Mouse (Mus musculus) heart, embryonic 13.5 days (tissue): Measurements from ENCODE around the gene Crebbp. TPM values are rescaled to one million over a fixed set of nuclear protein-coding genes. Genes with fewer than 3 reads are reported as not detected.

Experiments
- ATAC-seq: fragments of 200-750 bp; cut with Nextera tagmentation; 2 replicates; pipeline ENCODE4 v1.8.0; 2017; ENCODE audit warnings: moderate TSS enrichment; ENCODE audit not compliant: insufficient number of reproducible peaks, low FRiP score, low TSS enrichment; ENCODE audit errors: extremely low read depth
- H3K27ac ChIP-seq: fragments of 300-500 bp; sonication (generic); replicated peaks from 2 replicates; pipeline ENCODE4 v1.5.1; 2015; ENCODE audit warnings: moderate library complexity, mild to moderate bottlenecking, inconsistent platforms
- H3K27me3 ChIP-seq: fragments of 300-500 bp; sonication (generic); replicated peaks from 2 replicates; pipeline ENCODE4 v1.6.1; 2015; ENCODE audit warnings: mild to moderate bottlenecking, inconsistent platforms
- H3K36me3 ChIP-seq: fragments of 300-500 bp; sonication (generic); 2 replicates; pipeline ENCODE4 v1.6.1; 2015; ENCODE audit warnings: mild to moderate bottlenecking, inconsistent platforms
- H3K4me1 ChIP-seq: fragments of 300-500 bp; sonication (generic); 2 replicates; pipeline ENCODE4 v1.6.1; 2015; ENCODE audit warnings: inconsistent platforms
- H3K4me2 ChIP-seq: fragments of 300-500 bp; sonication (generic); 2 replicates; pipeline ENCODE4 v1.6.1; 2015; ENCODE audit warnings: inconsistent platforms, mild to moderate bottlenecking, moderate library complexity
- H3K4me3 ChIP-seq: fragments of 300-500 bp; sonication (generic); 2 replicates; pipeline ENCODE4 v1.5.1; 2015; ENCODE audit warnings: moderate library complexity, mild to moderate bottlenecking, inconsistent platforms
- H3K9ac ChIP-seq: fragments of 300-500 bp; sonication (generic); 2 replicates; pipeline ENCODE4 v1.6.1; 2015; ENCODE audit warnings: inconsistent platforms, mild to moderate bottlenecking, moderate library complexity
- H3K9me3 ChIP-seq: fragments of 300-500 bp; sonication (generic); 2 replicates; pipeline ENCODE4 v1.6.1; 2016; ENCODE audit warnings: inconsistent platforms
- WGBS: fragments of 180-500 bp; shearing (Covaris S2); methylation state at CpG from one replicate; pipeline ENCODE4 v1.1.7; 2015; ENCODE audit warnings: mixed read lengths; 5-methylcytosine and 5-hydroxymethylcytosine counted together
- polyA plus RNA-seq: library from polyadenylated mRNA; unstranded; fragments of >200 nt; fragmentation: Nextera tagmentation; extraction: Ambion mirVana; gene quantifications from 2 replicates; pipeline ENCODE4 v1.2.1, GENCODE M21; 2015

Crebbp gene
- polyA plus RNA-seq, 1 experiment from 2014 or later, result 20.9 TPM

GRCm38 (mm10) chr16:4212167-4212962, 1.4 kb downstream of the Crebbp start:
- peaks cover 14% of the 10 kb centered on the region for H3K27me3 ChIP-seq
- H3K4me1 ChIP-seq, result peaks cover 48% of the 10 kb centered on the region
- peak overlapping the region; percentile 98 for H3K27ac ChIP-seq
- H3K9me3 ChIP-seq, result no peaks in the 10 kb centered on the region
- H3K9ac ChIP-seq, result peak overlapping the region; percentile 98
- peak overlapping the region; percentile 86 for H3K4me2 ChIP-seq
- WGBS, result 6% methylated on average over 23 of the region's 23 CpGs
- no peak for ATAC-seq
- peak overlapping the region; percentile 99 for H3K4me3 ChIP-seq
- H3K36me3 ChIP-seq, result peaks cover 11% of the 10 kb centered on the region

DNA sequence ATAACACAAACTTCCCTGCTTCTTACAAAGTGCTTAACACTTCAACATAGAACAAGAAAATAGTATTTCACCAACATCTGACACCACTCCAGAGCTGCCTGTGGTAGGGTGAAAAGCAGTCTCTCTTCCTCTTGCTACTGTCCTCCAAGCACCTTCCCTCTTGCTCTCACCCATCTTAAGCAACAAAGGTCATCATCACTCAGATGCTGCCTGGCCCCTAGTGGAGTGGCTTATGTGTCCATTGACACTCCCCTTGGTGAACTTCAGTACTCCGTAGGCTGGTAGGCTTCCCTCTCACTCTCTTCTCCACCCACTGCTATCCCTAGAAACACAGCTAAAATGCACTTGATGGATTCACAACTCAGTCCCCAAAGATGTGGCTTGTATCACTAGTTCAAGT, 3.5 kb downstream of the Crebbp start:
- no peak for ATAC-seq
- peaks cover 11% of the 10 kb centered on the region for H3K36me3 ChIP-seq
- no peaks in the 10 kb centered on the region for H3K9me3 ChIP-seq
- peaks cover 7% of the 10 kb centered on the region for H3K27me3 ChIP-seq
- H3K4me2 ChIP-seq, result peak overlapping the region; percentile 37
- H3K4me1 ChIP-seq, result peaks cover 61% of the 10 kb centered on the region
- no peak overlapping the region for H3K27ac ChIP-seq
- no peak overlapping the region for H3K9ac ChIP-seq
- 36% methylated on average over 1 of the region's 1 CpGs for WGBS
- peak overlapping the region; percentile 11; the same call in 1 of the 2 replicates for H3K4me3 ChIP-seq

GRCm38 (mm10) chr16:4203592-4203991, 10.2 kb downstream of the Crebbp start:
- Histone ChIP-seq H3K9me3 (no peaks in the 10 kb centered on the region), H3K9ac (no peak overlapping the region), H3K4me1 (peaks cover 65% of the 10 kb centered on the region), H3K4me3 (no peak overlapping the region), H3K27me3 (no peaks in the 10 kb centered on the region), H3K4me2 (no peak overlapping the region), H3K27ac (no peak overlapping the region), H3K36me3 (peaks cover 9% of the 10 kb centered on the region)
- no peak for ATAC-seq
- WGBS, result 96% methylated on average over 1 of the region's 1 CpGs

DNA sequence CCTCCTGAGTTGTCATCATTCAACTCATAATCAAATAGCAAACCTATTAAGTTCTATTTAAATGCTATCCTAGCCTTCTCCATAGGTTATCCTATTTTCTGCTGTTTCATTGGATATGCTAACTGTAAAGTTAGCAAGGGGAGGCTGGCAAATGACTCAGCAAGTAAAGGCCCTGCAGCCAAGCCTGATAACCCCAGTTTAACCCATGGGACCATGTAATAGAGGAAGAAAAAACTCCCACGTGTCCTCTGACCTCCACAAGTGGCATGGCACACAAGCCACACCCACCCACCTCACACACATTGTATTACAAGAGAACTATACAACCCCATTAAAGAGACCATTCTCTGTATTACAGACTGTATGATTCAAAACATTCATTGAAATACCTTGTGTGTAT, 13.8 kb downstream of the Crebbp start:
- Histone ChIP-seq H3K27me3 (no peaks in the 10 kb centered on the region), H3K4me3 (no peak overlapping the region), H3K9me3 (no peaks in the 10 kb centered on the region), H3K36me3 (no peaks in the 10 kb centered on the region), H3K27ac (no peak overlapping the region), H3K4me2 (no peak overlapping the region), H3K9ac (no peak overlapping the region), H3K4me1 (peaks cover 51% of the 10 kb centered on the region)
- WGBS, result 20% methylated on average over 1 of the region's 1 CpGs
- ATAC-seq, result peak; percentile 63

DNA sequence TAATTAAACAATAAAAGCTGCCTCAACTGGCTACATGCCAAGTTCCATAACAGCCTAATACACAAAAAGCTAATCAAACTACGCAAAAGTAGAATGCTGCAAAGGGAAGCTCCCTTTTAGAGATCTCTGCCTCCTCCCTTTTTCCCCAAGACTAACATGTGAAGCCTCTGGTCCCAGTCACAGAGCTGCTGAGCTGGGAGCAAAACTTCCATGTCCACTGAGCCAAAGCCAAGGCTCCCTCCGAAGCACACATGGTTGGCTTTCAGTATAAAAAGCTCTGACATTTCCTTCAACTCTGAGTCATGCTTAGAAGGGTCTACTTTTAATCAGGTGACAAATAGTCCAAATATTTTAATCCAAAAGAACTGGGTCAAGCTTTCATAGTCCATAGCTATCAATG, 14.2 kb downstream of the Crebbp start:
- no peaks in the 10 kb centered on the region for H3K36me3 ChIP-seq
- no peak for ATAC-seq
- H3K4me3 ChIP-seq, result no peak overlapping the region
- WGBS, result 70% methylated on average over 2 of the region's 2 CpGs
- no peaks in the 10 kb centered on the region for H3K27me3 ChIP-seq
- no peaks in the 10 kb centered on the region for H3K9me3 ChIP-seq
- H3K4me1 ChIP-seq, result peaks cover 49% of the 10 kb centered on the region
- H3K9ac ChIP-seq, result no peak overlapping the region
- H3K27ac ChIP-seq, result no peak overlapping the region
- H3K4me2 ChIP-seq, result no peak overlapping the region

GRCm38 (mm10) chr16:4198004-4198403, 15.8 kb downstream of the Crebbp start:
- Histone ChIP-seq H3K4me3 (no peak overlapping the region), H3K27ac (no peak overlapping the region), H3K36me3 (no peaks in the 10 kb centered on the region), H3K4me1 (peaks cover 42% of the 10 kb centered on the region), H3K9me3 (no peaks in the 10 kb centered on the region), H3K4me2 (no peak overlapping the region), H3K9ac (no peak overlapping the region), H3K27me3 (no peaks in the 10 kb centered on the region)
- WGBS, result 87% methylated on average over 4 of the region's 4 CpGs
- no peak for ATAC-seq

DNA sequence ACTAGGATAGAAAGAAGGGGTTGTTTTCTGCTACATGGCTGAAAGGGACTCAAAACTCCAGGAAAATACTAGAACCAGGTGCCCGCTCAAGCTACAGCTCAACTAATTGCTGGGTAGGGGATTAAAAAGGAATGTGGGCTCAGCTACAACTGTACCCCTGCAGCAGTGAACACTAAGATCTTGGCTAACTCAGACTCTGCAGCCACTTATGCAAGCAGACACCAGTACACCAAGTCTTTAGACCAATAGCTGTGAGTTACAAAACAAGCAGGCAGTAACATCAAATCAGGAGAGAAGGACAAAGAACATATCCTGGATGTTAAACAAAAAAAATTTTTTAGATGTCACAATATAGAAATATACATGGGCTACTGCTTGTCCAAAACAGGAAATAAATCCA, 23.6 kb downstream of the Crebbp start:
- H3K27me3 ChIP-seq, result no peaks in the 10 kb centered on the region
- H3K27ac ChIP-seq, result no peak overlapping the region
- no peak overlapping the region for H3K4me3 ChIP-seq
- peaks cover 38% of the 10 kb centered on the region for H3K4me1 ChIP-seq
- no peaks in the 10 kb centered on the region for H3K36me3 ChIP-seq
- H3K4me2 ChIP-seq, result no peak overlapping the region
- H3K9ac ChIP-seq, result no peak overlapping the region
- ATAC-seq, result no peak
- no peaks in the 10 kb centered on the region for H3K9me3 ChIP-seq
- WGBS, result 97% methylated on average over 1 of the region's 1 CpGs

GRCm38 (mm10) chr16:4175134-4175533, 38.7 kb downstream of the Crebbp start:
- Histone ChIP-seq H3K36me3 (peaks cover 40% of the 10 kb centered on the region), H3K9me3 (no peaks in the 10 kb centered on the region; the same call in 1 of the 2 replicates), H3K4me2 (no peak overlapping the region), H3K4me1 (peaks cover 35% of the 10 kb centered on the region), H3K27me3 (no peaks in the 10 kb centered on the region), H3K9ac (no peak overlapping the region), H3K27ac (no peak overlapping the region), H3K4me3 (no peak overlapping the region)
- 94% methylated on average over 3 of the region's 3 CpGs for WGBS
- ATAC-seq, result no peak

- no peak overlapping the region for H3K4me3 ChIP-seq
- 76% methylated on average over 3 of the region's 3 CpGs for WGBS
- H3K27me3 ChIP-seq, result no peaks in the 10 kb centered on the region
- peaks cover 29% of the 10 kb centered on the region for H3K36me3 ChIP-seq
- H3K27ac ChIP-seq, result no peak overlapping the region
- H3K4me1 ChIP-seq, result no peaks in the 10 kb centered on the region
- no peaks in the 10 kb centered on the region for H3K9me3 ChIP-seq
- H3K4me2 ChIP-seq, result no peak overlapping the region
- ATAC-seq, result no peak
- no peak overlapping the region for H3K9ac ChIP-seq
Measured at GRCm38 (mm10) chr16:4169530-4169929, 44.3 kb downstream of the Crebbp start.

GRCm38 (mm10) chr16:4168476-4168875, 45.3 kb downstream of the Crebbp start:
- Histone ChIP-seq H3K36me3 (peaks cover 28% of the 10 kb centered on the region), H3K9me3 (no peaks in the 10 kb centered on the region), H3K27ac (no peak overlapping the region), H3K4me2 (no peak overlapping the region), H3K4me1 (no peaks in the 10 kb centered on the region), H3K4me3 (no peak overlapping the region), H3K9ac (no peak overlapping the region), H3K27me3 (no peaks in the 10 kb centered on the region)
- 94% methylated on average over 1 of the region's 1 CpGs for WGBS
- ATAC-seq, result no peak

DNA sequence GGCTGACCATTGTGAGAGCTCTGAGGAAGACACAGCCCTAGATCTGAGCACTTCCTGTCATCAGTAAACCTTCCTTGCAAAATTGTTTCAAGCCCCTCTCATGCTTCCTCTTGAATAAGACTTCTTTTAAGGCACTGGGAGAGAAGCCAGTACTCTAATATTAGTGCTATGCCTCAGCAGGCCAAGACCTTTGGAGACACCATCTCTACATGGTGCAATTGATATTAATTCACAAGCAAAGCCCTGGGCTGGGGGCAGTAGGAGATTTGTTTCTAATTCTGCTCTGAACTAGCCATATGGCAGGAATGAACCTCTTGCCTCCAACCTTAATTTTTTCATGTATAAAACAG, 52.9 kb downstream of the Crebbp start:
- Histone ChIP-seq H3K4me3 (no peak overlapping the region), H3K9ac (no peak overlapping the region), H3K4me2 (peak overlapping the region; percentile 42), H3K27ac (peak overlapping the region; percentile 88), H3K9me3 (no peaks in the 10 kb centered on the region), H3K27me3 (no peaks in the 10 kb centered on the region), H3K4me1 (peaks cover 66% of the 10 kb centered on the region), H3K36me3 (peaks cover 8% of the 10 kb centered on the region)
- peak; percentile 37; the same call in 1 of the 2 replicates for ATAC-seq

DNA sequence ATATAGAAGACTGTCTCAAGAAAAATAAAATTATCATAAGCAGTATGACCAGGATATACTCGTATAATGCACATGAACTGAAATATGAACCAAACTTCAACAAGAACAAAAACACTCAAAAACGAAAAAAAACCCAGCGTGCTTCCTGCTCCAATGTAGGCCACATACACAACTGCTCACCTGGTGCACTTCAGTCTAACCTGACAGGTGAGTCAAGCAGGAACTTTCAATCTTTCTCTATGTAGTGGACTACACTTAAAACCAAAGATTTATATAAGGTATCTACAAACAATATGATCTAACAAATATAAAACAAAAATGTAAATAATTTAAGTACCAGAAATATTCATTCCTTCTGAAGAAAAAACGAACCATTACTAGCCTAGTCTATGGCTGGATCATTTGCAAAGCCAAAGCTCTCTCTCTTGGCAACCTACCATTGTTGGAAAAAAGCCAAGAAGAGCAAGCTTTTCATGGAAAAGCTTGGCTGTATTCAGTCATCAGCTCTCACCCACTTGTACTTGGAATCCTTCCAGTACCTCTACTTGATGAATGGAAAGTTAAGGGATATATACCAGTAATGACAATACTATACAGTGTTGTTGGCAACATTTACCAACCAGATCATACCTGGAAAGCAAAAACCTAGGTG, 53.4 kb downstream of the Crebbp start:
- ATAC-seq, result peak; percentile 66; the same call in 1 of the 2 replicates
- H3K4me3 ChIP-seq, result no peak overlapping the region
- peaks cover 4% of the 10 kb centered on the region for H3K36me3 ChIP-seq
- H3K9ac ChIP-seq, result no peak overlapping the region
- peak overlapping the region; percentile 88 for H3K27ac ChIP-seq
- H3K9me3 ChIP-seq, result no peaks in the 10 kb centered on the region
- H3K4me2 ChIP-seq, result peak overlapping the region; percentile 42
- WGBS, result 73% methylated on average over 4 of the region's 4 CpGs
- H3K27me3 ChIP-seq, result no peaks in the 10 kb centered on the region
- H3K4me1 ChIP-seq, result peaks cover 71% of the 10 kb centered on the region
